Mouse (Mus musculus): Measurements from ENCODE around the gene Entpd1.

- TF ChIP-seq POLR2A (IDR thresholded peaks at IDR 0.05; ENCODE audit: insufficient read depth, low read depth, low read length) (no peak), CTCF (IDR thresholded peaks at IDR 0.05) (no peak)
These were observed 16.9 kb upstream of the Entpd1 start for GRCm38 (mm10) chr19:40595231-40595630.
